Mouse (Mus musculus): Measurements from ENCODE around the gene Olfr1378.

Gene Olfr1378

DNA sequence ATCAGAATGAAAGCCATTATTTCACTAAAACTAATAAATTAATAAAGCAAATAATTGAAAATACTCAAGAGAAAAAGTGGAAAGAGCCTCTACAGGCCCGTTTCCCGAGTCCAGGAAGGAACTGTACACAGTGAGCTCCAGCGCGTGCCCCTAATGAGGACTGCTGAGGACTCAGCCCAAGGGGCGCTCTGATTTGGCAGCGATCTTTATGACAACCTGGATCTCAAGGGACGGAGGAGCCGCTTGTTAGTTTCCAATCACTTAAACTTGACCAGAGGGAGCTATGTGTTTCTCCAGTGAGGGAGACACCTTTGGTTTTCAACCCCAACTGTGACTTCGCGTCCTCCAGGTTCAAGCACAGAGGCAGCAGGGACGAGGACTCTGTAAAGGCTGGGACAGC is at the start of gene Olfr1378:
Olfr1378 (plus strand) TSS at position 301 of the 400 bp plus-strand sequence.
- DNase-seq (ENCODE audit: low read depth, low spot score): no peak

DNA sequence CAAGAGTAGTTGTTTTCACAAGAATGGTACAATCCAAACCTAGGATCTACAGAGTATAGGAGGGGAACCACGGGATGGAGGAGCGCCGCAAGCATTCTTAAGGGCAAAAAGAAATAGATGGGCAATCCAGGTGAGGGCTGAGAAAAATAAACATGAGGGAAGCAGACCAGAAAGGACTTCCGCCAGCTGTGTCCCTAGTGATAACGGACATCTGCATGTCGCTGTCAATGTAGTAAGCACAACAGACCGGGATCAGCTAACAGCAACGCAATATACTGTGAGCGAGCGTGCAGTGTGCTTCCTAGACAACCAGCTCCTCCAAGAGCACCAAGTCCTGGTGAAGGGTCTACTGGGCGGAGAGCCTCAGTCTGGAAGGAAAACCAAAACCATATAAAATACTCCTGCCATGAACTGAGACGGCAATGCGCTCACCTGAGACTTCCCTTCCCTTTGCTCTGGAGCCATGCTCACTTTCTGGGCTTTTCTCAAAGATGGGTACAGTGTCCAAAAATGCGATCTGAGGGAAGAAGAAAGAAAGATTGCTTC is 35.8 kb upstream of the Olfr1378 start:
- no peak for DNase-seq (ENCODE audit: low read depth, low spot score)

DNA sequence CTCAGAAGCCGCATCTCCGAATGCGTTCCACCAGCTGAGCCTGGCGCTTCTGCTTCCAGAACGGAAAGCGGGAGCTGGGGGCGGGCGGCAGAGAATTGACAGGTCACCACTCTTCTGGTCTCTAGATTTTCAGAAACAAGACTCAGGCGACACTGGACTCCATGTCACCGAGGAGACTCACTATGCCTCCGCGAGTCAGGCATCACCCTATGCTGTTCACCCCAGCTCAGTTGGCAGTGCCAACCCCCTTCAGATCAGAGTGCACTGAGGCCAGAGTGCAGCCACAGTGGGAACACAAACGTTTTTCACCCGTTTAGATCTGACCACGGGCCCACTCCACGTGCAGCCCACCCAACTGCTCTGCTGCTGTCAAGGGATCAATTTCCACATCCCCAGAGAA is 35.3 kb upstream of the Olfr1378 start:
- DNase-seq (ENCODE audit: low read depth, low spot score): no peak

DNA sequence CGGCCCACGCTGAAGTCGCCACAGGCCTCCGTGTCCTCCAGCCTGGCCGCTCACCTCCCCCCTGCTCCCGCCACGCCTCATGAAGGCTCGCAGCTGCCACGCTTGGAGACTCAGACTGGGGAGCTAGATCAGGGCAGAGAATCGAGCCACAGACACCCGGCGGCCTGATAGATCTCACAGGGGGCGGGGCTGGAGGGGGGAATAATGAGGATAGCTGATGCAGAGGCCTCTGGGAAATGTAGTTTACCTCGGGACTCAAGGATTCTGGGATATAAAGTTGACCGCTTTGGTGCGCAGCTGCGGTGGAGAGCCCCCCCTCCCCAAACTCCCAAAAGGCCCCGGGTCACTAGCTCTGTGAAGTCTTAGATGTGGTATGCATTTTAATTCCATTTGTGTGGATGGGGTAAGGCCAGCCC is 34.9 kb upstream of the Olfr1378 start, which contains the start of gene Zfp354b:
Zfp354b (minus strand) TSS at position 183 of the 416 bp plus-strand sequence.
- DNase-seq (ENCODE audit: low read depth, low spot score): peak; percentile 86

DNA sequence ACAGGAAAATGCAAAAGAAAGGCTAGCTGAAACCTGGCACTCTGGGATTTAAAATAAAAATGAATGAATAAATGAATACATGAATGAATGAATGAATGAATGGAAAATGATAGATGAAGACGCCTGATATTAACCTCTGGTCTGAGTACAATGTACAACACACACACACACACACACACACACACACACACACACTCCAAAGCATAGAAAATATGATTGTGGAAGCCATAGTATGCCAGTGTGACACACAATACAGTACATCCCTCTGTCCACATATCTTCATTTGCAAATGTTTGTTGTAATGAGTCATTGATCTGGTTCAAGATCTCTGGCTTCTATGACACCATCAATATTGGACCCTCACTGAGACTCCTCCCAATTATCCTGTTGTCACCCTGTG is 34.3 kb upstream of the Olfr1378 start:
- DNase-seq (ENCODE audit: low read depth, low spot score): no peak

DNA sequence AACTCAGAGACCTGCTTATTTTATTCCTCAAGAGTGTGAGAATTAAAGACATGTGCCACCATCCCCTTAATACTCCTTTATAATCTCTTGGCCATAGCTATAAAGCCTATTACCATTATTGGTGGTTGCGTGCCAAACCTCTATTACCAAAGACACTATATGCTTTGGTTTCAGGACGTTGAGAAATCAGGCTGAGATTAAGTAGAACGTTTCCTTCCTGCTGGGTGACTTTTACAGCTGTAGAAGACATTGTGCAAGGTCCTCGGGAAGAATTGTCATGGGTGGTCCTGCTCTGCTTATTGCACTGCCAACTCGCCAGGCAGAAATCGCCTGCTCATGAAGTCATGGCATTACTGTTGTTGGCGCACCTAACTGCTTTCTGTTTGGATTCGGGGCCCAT is 27.9 kb upstream of the Olfr1378 start:
- DNase-seq (ENCODE audit: low read depth, low spot score): no peak

DNA sequence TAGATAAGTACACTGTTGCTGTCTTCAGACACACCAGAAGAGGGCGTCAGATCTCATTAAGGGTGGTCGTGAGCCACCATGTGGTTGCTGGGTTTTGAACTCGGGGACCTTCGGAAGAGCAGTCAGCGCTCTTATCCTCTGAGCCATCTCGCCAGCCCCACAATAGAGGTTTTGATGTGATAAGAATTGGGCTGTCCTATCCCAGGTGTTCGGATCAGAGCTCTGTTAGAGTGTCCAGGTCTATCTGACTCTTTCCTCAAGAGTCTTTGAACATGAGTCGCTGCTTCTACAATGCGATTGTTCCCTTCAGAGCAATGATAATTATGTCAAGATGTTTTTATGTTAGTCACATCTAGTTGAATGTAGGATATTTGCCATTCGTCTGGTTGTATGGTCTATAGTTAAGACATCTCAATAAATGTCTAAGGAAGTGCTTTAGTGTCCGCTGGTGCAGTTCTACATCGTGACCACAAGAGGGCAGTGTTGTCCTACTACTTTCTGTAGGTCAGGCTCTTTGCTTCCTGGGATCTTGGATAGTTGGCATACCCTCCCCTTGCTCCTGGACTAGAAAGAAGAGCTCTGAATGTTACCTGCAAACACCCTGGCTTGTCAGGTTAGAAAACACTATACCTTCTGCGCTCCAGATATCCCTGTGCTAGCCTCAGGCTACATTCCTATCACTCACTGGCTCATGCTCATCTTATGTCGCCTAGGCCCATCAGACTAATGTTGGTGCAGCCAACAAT is 26.5 kb upstream of the Olfr1378 start:
- peak; percentile 37 for DNase-seq (ENCODE audit: low read depth, low spot score)

DNA sequence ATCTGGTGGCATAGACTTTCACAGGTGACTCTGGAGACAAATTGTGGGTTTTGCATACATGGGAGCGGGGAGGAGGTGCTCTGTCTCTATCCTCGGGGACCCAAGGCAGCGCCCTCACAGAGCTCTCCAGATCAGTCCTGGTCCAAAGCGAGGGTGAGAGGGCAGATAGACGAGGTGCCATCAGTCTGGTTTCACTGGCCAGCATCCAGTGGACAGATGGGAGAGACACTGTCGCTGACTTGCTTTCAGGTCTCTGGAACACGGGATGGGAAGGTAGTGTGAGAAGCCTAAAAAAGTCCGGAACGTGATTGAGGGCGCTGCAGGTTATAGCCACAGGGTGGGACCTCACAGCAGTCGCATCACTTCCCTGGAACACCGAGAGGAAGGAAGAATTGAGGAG is 23.9 kb upstream of the Olfr1378 start:
- no peak for DNase-seq (ENCODE audit: low read depth, low spot score)

DNA sequence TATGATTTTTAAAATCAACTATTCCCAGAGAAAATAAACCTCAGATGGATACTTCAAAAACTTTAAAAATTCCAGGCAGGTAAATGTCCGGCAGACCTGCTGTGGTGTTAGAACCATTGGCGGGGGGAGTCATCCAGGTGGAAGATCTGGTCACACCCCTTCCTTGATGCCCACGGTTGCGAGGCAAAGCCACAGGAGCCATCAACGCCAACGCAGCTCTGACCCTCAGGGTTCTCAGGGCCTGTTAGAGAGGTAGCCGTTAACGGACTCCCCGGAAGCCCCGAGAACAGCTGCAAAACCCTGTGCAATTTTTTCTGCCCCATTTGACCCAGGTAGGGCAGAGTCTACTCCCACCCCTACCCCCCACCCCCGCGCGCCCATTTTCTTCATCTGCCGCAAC is 22.8 kb upstream of the Olfr1378 start, which contains the start of gene 4933414I15Rik:
4933414I15Rik (minus strand) TSS at position 260 of the 400 bp plus-strand sequence.
- no peak for DNase-seq (ENCODE audit: low read depth, low spot score)

DNA sequence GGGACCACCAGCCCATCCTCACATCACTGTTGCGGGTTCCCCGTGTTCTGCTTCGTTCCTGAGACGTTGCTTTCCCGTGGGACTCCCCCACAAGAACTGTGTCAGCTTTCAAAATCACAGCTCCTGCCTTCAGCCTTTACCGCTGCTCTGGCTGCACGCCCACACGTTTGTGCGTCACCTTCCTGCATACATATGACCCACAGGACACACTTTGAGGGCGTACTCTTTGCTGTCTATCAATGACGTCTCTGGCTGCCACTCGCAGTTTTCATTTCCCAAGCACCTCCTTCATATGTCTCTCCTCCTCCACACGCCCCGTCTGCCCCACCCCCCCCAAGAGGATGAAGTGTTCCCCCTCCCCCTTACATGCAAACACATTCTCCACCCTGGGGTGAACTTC is 14.0 kb upstream of the Olfr1378 start:
- no peak for DNase-seq (ENCODE audit: low read depth, low spot score)

DNA sequence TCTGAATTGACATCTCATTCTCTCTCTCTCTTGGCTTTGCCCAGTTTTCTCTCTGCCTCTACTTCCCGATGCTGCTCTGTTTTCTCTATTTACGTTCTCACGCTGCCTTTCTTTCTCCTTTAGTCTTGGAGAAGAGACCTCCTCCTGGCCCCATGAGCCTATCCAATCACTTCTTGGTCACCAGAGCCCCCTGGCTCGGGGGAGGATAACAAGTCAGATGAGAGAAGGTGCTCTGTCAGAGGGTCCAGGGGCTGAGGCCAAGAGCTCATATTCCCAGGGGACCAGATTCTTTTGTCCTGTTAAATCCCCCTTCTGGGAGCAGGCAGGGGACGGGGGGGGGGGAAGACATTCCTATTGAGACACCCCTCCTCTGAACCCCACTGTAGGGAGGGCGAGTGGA is 12.7 kb upstream of the Olfr1378 start, which contains the start of gene Prop1:
Prop1 (minus strand) TSS at position 101 of the 400 bp plus-strand sequence.
- no peak for DNase-seq (ENCODE audit: low read depth, low spot score)

DNA sequence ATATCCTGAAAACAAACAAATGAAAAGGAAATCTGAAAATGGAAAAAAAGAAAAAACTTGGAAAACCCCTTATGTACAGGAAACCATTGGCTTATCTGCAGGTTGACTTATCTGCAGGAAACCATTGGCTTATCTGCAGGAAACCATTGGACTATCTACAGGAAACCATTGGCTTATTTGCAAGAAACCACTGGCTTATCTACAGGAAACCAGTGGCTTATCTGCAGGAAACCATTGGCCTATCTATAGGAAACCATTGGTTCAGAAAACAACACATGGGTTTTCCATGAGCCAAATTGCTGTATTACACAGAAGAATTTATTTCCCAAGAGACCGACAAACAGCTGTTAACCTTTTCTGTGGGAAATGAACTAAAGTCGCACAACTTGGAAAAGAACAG is 1.4 kb upstream of the Olfr1378 start:
- DNase-seq (ENCODE audit: low read depth, low spot score): no peak

DNA sequence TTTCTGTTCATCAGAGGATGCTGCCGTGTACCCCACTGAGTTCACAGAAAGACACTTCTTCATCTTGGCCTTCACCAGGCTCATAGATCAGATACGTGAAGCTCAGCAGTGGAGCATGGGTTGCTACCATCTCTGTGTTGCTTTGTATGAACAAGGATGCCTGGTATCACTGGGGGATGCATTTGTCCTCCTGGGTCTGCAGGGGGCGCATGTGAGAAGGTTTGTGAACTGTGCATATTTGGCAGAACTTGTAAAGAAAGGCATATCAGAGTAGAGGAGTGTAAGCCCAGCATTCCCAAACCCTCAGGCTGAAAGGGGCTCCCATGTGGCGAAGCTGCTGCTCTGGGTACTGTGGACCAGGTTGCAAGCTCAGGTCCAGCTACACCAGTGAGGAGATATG is 10.9 kb downstream of the Olfr1378 start:
- no peak for DNase-seq (ENCODE audit: low read depth, low spot score)

DNA sequence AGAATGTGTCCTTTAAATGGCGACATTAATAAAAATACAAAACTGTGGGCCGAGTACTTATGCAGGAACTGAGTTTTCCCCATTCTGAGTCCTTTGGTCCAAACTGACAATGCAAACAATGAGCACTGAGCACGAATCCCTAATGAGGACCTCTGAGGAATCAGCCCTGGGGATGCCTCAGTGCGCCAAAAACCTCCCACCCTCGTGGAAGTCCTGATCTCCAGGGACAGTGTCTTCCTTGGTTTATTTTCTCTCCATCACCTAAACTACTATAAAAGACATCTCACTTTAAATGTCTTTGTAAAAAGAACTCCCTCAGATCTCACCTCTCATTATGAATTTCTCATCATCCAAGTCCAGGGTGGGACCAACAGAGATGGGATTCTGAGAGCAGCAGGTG is 15.3 kb downstream of the Olfr1378 start, which contains the start of gene Olfr1377:
Olfr1377 (plus strand) TSS at position 301 of the 400 bp plus-strand sequence.
- DNase-seq (ENCODE audit: low read depth, low spot score): no peak

DNA sequence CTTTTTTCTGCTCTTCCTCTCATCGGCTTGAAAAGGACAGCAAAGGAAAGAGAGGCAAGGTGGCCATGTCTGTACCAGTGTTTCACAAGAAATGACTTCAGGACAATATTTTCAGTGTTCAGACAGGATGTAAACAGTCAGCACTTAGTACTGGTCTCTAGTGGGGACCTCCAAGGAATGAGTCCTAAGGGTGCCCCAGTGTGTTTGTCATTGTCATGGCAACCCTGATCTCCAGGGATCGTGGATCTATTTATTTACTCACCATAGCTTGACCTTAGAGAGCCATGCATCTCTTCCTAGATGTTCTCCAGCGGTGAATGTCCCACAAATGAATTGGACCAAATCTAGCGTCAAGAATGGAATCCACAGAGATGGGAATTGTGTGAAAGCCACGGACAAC is 37.0 kb downstream of the Olfr1378 start, which contains the start of gene Olfr51:
Olfr51 (plus strand) TSS at position 301 of the 400 bp plus-strand sequence.
- no peak for DNase-seq (ENCODE audit: low read depth, low spot score)

DNA sequence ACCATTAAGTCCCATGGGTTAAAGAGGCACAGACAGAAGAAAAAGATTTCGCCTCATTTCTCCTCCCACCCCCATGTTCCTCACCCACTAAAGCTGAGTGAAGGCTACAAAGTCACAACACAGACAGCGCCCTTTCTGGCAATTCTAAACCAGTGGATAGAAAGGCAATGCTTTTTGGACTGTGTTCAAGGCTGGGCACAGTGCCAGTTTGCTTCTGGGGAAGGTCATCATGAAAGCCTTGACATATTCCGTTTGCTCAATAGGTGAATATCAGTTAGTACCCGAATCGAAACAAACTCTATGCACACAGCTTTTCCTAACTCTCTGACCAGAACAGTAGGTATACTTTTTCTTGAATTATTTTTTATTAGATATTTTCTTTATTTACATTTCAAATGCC is 45.5 kb downstream of the Olfr1378 start:
- DNase-seq (ENCODE audit: low read depth, low spot score): no peak

DNA sequence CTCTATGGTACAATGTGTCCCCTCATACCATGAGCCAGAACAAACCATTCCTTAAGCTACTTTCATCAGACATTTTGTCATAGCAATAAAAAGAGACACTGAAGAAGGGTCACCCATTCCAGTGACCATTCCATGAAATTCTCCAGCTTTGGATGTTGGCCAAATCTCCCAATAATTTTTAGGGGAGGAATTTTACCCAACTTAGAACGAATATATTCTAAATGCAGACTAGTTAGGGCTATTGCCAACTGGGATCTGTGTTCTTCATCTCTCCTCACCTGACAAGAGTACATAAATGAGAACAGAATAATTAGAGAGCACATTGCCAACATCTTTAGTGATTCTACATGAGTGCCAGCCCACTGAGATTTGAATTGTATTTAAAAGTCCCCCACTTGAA is 47.6 kb downstream of the Olfr1378 start, which contains the start of gene Olfr54:
Olfr54 (plus strand) TSS at position 301 of the 400 bp plus-strand sequence.
- DNase-seq (ENCODE audit: low read depth, low spot score): no peak

DNA sequence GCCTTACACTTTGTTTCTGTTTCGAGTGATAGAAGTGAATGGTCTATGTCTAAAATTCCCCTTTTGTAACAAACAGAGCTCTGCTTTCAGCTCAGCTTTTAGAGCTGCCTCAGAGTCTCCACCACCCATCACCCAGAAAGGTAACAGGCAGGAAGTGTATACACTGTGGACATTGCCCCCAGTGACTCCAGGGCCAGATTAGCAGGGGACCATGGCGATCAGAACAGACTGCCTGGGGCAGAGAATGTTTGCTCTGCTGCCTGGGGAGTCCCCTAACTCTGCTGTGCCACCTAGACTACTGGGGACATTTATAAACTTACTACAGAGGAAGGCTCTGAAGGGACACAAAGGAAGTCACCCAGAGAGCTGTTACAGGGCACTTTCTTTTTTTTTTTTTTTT is 50.0 kb downstream of the Olfr1378 start:
- no peak for DNase-seq (ENCODE audit: low read depth, low spot score)
